Mouse (Mus musculus): ENCODE data around the gene Csnk2b.

GRCm38 (mm10) chr17:35154616-35155015, 32.8 kb upstream of the Csnk2b start:
- no peak for TF ChIP-seq CTCF (IDR thresholded peaks at IDR 0.05; ENCODE audit: insufficient read depth, low read depth, low read length)
- no peak for TF ChIP-seq POLR2A (IDR thresholded peaks at IDR 0.05; ENCODE audit: insufficient read depth, low read depth, low read length)

Data from olfactory bulb, adult 2 months (tissue).